Mouse (Mus musculus): ENCODE results near the gene Fam57b.
A peak's percentile ranks its signal among the peaks of the same experiment; 100 is the strongest.

Gene Fam57b

DNA sequence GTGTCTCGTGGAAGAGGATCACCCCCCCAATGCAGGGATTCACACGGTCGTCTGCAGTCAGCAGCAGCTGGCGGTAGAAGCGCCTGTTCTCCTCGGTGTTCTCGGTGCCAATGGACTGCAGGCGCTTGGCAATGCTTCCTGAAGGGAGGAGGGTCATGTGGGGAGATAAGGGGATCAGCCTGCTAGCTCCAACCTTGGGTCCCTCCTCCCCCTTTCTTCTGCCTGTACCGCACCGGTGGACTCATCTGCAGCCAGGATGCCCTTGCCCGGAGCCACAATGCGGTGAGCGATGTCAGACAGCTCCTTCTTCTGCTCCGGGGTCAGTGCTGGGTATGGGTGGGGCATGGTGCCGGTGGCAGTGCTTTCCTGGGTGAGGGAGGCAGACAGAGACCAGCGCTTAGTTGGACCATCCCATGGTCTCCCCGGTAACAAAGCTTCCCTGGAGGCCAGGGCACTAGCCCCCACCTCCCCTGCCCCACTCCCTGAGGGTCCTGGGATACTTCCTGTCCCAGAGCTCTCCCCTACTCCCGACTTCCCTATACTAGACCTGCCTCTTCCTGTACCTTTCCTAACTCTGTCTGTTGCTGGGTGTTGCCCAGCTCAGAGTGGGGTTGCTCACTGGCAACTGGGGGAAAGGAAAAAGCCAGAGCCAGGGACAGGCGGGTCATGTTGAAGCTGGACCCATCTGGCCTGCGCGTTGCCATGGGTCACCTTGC, at the start of gene Fam57b:
Fam57b (plus strand) TSS at position 258 of the 716 bp plus-strand sequence.
- no peak for DNase-seq

GRCm38 (mm10) chr7:126748824-126749223, 48.6 kb upstream of the Fam57b start:
- no peak for DNase-seq

DNA sequence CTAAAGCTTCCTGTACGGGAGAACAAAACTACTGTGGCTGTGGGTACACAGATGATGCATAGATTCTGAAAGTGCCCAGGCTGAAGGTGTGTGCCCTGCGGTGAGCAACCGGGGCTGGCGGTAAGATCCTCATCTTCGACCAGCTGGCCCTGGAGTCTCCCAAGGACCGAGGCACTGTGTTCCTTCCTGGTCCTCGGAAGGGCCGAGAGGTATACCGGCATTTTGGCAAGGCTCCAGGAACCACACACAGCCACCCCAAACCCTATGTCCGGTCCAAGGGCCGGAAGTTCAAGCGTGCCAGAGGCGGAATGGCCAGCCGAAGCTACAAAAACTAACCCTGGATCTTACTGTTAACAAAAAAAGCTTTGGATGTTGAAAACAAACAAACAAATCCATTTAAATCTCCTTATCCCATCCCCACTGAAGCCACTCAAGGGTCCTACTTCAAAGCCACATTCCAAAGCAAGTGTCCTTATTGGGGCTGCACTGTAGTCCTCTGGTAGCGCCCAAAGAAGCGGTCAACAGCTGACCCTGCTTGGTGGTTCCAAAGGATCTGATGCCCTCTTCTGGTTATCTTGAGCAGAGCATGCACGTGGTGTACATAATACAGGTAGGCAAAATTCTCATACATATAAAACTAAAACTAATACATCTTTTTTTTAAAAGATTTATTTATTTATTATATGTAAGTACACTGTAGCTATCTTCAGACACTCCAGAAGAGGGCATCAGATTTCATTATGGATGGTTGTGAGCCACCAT, 47.7 kb upstream of the Fam57b start:
- no peak for DNase-seq

- DNase-seq = peak; percentile 73 to 85
Observed at GRCm38 (mm10) chr7:126754866-126755265, 42.6 kb upstream of the Fam57b start.

DNA sequence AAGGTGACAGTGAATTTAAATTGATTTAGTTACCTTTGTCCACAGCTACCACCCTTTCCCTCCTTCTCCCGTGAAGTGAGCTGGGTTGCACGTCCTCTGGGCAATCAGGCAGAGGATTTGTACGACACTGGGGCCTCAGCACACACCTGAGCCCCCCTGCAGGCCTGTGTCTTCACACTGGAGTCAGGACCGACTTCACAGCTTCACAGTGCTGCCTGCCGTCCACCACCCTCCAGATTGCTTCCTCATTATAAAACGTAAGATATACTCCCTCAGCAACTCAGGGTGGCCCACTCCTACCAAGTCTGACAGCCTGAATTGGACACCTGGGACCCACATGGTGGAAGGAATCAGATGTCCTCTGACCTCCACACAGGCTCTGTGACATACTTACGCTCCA, 38.9 kb upstream of the Fam57b start:
- no peak for DNase-seq

DNA sequence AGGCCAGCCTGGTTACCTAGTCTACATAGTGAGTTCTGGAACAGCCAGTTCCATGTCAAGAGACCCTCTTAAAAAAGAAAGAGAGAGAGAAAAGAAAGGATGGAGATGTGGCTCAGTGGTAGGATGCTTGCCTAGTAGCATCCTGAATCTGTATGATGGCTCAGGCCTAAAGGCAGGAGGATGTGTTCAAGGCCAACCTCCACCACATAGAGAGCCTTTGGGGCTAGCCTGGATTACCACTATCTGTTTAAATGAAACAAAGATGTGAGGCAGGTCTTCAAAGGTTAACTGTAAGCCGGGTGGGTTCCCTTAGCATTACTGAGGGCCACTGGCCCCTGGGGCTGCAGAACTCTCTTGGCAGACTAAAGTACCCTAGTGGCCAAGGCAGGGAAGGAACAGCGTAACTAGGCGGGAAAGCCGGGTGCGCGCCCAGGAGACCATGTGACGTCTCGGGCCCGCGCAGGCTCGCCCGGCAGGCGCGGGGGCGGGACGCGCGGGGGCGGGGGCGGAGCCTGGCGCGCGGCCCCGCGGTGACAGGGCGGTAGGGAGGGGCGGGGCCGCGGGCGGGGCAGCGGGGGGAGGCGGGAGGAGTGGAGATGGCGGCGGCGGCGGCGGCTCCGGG, 38.3 kb upstream of the Fam57b start, which contains the start of gene Mapk3:
Mapk3 (plus strand) TSS at position 552 of the 622 bp plus-strand sequence.
- DNase-seq = peak; percentile 90 to 91

- DNase-seq = no peak
Observed at GRCm38 (mm10) chr7:126759672-126760390, 37.6 kb upstream of the Fam57b start.

DNA sequence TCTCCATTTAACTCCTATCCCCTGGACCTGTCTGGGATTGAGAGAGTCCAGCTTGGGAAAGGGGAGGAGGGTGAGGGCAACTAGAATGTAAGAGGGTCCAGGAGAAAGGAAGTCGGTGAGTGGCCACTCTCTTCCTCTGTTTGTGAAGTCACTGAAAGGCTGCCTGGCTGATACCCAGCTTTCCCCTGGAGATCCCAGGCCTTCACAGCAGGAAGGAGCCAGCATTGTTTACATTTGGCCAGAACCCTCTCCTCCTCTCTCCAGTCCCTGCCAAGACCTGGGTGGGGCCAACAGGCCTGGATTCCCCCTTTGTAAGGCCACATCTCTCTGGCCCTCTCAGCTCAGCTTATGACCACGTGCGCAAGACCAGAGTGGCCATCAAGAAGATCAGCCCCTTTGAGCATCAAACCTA, 37.1 kb upstream of the Fam57b start:
- DNase-seq = peak; percentile 57 to 70

DNA sequence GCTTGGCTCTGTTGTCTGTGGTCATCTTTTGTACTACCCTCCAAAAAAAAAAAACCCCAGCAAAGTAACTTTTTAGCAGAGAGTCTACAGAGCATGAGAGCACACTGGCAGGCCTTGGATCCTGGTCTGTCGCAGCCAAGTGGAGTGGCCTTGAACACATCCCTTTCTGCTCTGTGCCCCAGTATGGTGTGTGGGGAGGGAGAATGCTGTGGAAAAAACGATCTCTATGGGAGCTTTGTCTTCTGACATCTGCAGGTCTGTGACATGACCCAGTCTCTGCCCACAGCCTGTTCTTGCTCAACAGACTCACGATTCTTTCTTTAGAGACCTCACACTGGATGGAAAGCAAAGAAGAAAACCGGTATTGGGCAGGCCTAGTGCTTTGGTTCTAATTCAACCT, 36.5 kb upstream of the Fam57b start:
- DNase-seq = no peak

DNA sequence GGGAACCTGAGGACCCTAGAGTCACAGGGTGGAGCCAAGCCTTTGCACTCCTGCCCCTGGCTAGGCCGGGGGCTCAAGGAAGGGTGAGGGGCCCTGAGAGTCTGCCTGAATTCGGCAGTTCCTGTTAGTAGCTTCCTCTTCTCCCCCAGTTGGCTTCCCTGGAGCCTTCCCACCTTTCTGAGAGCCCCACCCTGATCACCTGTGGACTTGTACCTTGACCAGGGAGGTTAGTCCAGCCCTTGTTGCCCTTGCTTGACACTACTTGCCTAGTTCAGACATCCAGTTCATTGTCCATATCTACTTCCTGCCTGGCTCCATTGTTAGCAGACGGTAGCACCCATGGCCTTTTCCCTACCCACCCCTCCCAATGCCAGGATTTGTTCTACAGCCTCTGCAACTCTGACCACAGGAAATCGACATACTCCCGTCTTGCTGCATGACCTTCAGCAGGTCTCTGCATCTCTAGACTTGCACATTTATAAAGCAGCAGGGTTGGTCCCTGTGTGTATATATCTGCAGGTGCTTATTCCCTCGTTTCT, 35.9 kb upstream of the Fam57b start:
- DNase-seq = no peak

DNA sequence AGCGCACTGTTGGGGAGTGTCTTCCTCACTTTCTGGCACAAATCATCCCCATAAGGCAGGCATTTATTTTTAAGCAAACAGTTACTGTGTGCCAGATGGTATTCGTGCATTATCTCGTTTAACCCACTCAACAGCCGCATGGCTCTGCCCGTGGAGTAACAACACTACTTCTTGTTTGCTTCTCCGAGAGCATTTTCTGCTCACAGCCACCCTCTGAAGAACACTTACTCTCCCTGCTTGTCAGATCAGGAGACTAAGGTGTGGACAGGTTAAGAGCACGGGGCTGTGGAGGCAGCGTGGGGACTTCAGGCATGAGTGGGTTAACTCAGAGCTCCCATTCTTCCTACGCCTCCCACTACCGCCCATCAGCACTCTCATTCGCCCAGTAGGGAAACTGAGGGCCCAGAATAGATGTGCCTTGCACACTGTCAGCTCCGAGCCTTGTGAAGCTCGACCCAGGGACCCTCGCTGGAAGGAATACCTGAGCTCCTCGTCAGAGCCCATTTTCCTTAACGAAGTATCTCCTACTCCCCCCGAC, 34.9 kb upstream of the Fam57b start:
- DNase-seq = no peak

DNA sequence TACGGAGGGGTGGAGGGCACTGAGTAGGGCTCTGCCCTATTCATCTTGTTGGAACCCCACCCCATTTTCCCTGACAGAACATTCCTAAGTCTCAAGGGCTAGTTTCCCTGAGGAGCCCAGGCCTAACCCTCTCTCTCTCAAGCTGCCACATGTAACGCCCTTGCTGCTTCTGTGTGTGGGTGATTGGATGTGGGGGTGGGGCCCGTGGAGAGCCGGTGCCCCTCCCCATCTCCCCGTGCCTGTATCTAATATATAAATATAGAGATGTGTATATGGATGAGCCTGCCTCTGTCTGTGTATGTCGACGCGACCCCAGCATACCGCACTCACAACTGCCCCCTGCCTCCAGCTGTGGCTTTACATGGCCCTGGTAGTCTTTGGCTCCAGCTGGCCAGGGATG, 31.9 kb upstream of the Fam57b start:
- no peak for DNase-seq

DNA sequence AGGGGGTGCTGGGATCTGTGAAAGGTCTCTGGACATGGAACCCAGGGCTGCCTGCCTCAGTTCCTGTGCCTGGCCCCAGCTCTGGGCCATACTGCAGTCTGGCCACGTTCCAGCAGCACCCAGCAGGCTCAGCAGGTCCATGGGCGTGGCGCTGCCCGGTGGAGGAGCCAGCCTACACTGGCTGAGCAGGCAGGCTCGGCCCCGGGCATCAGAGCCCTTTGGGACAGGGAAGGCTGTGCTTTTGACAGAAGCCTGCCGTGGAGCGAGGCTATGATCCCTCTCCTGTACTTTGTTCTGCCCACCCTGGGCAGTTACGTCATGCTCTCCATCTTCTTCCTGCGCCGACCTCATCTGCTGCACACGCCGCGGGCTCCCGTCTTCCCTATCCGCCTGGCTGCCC, 31.3 kb upstream of the Fam57b start, which contains the start of gene Gdpd3:
Gdpd3 (plus strand) TSS at position 134 of the 400 bp plus-strand sequence.
- peak; percentile 52 to 59 for DNase-seq

DNA sequence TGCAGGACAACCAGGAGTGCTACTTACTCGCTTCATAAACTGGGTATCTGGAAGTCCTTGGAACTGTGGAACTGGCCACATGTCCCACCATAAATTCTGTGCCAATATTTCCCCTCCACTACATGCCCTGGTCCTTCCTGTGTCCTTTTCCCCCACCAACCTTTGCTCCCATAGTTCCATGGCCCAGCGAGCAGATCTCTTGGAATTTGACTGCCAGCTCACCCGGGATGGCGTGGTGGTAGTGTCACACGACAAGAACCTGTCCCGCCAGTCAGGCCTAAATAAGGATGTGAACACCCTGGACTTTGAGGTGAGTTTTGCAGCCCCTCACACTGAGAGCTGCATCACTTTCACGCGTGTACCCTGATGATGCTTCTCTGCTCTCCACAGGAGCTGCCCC, 30.5 kb upstream of the Fam57b start:
- DNase-seq = no peak

- DNase-seq = no peak
Observed at GRCm38 (mm10) chr7:126770784-126771183, 26.7 kb upstream of the Fam57b start.

GRCm38 (mm10) chr7:126773351-126773750, 24.1 kb upstream of the Fam57b start:
- no peak for DNase-seq

DNA sequence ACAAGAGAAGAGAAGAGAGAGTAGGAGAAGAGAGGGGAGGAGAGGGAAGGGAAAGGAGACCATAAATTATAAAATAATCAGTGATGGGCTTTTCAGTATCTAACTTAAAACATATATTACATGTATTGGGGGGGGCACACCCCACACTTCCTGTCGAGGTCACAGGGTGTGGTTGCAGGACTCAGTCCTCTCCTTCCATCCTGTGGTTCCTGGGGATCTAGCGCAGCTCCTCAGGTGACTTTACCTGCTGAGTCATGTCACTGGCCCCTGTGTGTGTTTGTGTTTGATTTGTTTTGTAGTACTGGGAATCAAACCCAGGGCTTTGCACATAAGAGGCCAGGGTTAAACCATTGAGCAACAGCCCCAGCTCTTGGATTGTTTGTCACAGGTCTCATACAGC, 23.0 kb upstream of the Fam57b start:
- no peak for DNase-seq

DNA sequence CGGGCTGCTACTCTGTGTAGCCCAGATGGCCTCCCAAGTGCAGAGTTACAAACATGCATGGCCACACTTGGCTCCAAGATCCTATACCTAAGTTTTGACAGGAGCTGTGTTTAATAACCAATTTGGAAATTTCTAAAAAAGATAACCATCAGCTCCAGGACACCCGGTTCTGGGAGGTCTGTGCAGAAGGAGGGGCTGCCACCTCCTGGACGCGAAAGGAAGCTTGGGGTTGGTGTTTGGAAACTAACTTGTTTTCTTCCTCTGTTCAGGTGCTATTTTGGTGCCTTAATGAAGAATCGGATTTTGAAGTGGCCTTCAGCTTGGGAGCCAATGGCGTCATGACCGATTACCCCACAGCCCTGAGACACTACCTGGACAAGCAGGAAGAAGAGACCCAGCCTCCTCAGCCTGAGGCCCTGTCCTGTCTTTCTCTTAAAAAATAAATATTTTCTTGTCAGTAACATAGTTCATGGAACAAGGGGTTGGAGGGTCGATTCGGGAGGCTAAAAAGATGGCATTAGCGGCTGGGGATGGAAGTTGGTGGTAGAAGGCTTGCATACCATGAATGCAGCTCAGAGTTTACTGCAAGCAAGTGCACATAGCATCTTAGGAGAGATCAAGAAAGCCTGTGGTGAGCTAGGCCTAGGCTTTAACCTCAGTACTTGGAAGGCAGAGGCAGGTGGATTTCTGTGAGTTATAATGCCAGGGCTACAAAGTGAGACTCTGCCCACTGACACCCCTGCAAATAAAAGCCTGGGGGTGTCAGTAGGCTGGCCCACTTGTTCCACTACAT, 22.1 kb upstream of the Fam57b start:
- DNase-seq = no peak

GRCm38 (mm10) chr7:126775978-126776234, 21.6 kb upstream of the Fam57b start:
- DNase-seq = no peak

DNA sequence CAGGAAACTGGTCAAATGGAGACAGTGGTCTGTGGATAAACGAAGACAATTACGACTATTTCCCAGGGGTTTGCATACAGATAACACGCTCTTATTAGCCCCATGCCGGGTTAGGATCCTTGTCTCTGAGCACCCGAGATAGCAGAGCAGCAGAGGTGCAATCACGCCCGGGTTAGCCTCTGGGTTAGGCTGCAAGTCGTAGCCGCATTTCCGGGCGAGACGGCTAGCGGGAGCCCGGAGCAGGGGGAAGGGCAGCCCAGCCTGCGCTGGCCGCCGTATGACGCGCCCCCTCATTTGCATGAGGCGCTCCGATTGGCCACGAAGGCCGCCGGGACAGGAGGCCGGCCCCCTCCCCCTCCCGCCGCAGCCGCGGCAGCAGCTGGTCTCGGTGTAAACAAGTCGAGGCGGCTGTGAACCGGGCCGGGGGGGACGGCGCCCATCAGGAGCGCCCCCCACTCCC, 20.8 kb upstream of the Fam57b start, which contains the start of gene Ypel3:
Ypel3 (plus strand) TSS at position 358 of the 460 bp plus-strand sequence.
- peak; percentile 95 to 97 for DNase-seq

DNA sequence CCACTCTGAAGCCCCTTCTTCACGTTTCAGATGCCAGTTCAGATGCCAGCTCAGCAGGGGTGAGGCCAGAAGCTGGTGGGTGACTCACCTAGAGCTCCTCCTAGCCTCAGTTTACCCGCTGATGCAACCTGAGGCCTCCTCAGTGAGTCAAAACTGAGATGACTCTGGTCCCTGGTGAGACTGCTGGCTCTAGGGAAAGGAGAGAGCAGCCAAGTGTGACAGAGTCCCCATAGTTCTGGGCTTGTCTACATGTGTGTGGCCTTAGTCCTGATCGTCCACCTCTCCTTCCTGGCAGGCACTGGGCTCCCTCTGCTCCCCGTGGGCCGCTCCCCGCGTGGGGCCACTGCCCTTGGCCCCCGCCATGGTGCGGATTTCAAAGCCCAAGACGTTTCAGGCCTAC, 20.0 kb upstream of the Fam57b start:
- DNase-seq = peak in 1 of 2 experiments; percentile 44

- no peak for DNase-seq
Observed at GRCm38 (mm10) chr7:126778147-126778546, 19.3 kb upstream of the Fam57b start.

All from kidney, adult 8-10 months (tissue).